Mouse (Mus musculus): Measurements from ENCODE around the gene Frem3. TPM values are rescaled to one million over a fixed set of nuclear protein-coding genes. Genes with fewer than 3 reads are reported as not detected.

The Frem3 gene
- polyA plus RNA-seq, 1 experiment from 2014 or later = 0.07 TPM

GRCm38 (mm10) chr8:80619787-80620186, 8.9 kb downstream of the Frem3 start:
- H3K36me3 ChIP-seq (ENCODE audit: control insufficient read depth, insufficient read depth) = no peaks in the 10 kb centered on the region
- H3K27ac ChIP-seq (ENCODE audit: low read depth, low read length) = no peak overlapping the region
- H3K4me2 ChIP-seq (replicated peaks; ENCODE audit: low read depth) = no peak overlapping the region
- 65% methylated on average over 3 of the region's 3 CpGs for WGBS
- no peak overlapping the region for H3K9ac ChIP-seq (ENCODE audit: low read depth, low read length)
- H3K9me3 ChIP-seq (ENCODE audit: control insufficient read depth) = no peaks in the 10 kb centered on the region
- ATAC-seq = no peak
- H3K27me3 ChIP-seq (replicated peaks; ENCODE audit: control insufficient read depth, insufficient read depth, low read length) = no peaks in the 10 kb centered on the region
- no peak for TF ChIP-seq CTCF (IDR thresholded peaks at IDR 0.05; ENCODE audit: low read depth)
- H3K4me3 ChIP-seq (ENCODE audit: low read depth, low read length) = no peak overlapping the region
- no peaks in the 10 kb centered on the region for H3K4me1 ChIP-seq (replicated peaks; ENCODE audit: control insufficient read depth, insufficient read depth, low read length)

GRCm38 (mm10) chr8:80647394-80647793, 36.5 kb downstream of the Frem3 start:
- Histone ChIP-seq H3K27ac (ENCODE audit: low read depth, low read length) (no peak overlapping the region), H3K27me3 (replicated peaks; ENCODE audit: control insufficient read depth, insufficient read depth, low read length) (no peaks in the 10 kb centered on the region), H3K4me1 (replicated peaks; ENCODE audit: control insufficient read depth, insufficient read depth, low read length) (no peaks in the 10 kb centered on the region), H3K36me3 (ENCODE audit: control insufficient read depth, insufficient read depth) (no peaks in the 10 kb centered on the region), H3K4me2 (replicated peaks; ENCODE audit: low read depth) (no peak overlapping the region), H3K9ac (ENCODE audit: low read depth, low read length) (no peak overlapping the region), H3K9me3 (ENCODE audit: control insufficient read depth) (no peaks in the 10 kb centered on the region), H3K4me3 (ENCODE audit: low read depth, low read length) (no peak overlapping the region)
- no peak for TF ChIP-seq CTCF (IDR thresholded peaks at IDR 0.05; ENCODE audit: low read depth)
- ATAC-seq = no peak
- 65% methylated on average over 6 of the region's 6 CpGs for WGBS

GRCm38 (mm10) chr8:80657639-80658038, 46.8 kb downstream of the Frem3 start:
- H3K9ac ChIP-seq (ENCODE audit: low read depth, low read length) = no peak overlapping the region
- H3K4me3 ChIP-seq (ENCODE audit: low read depth, low read length) = no peak overlapping the region
- no peak for TF ChIP-seq CTCF (IDR thresholded peaks at IDR 0.05; ENCODE audit: low read depth)
- H3K27me3 ChIP-seq (replicated peaks; ENCODE audit: control insufficient read depth, insufficient read depth, low read length) = no peaks in the 10 kb centered on the region
- 24% methylated on average over 4 of the region's 4 CpGs for WGBS
- H3K4me2 ChIP-seq (replicated peaks; ENCODE audit: low read depth) = no peak overlapping the region
- H3K27ac ChIP-seq (ENCODE audit: low read depth, low read length) = no peak overlapping the region
- H3K9me3 ChIP-seq (ENCODE audit: control insufficient read depth) = no peaks in the 10 kb centered on the region
- H3K4me1 ChIP-seq (replicated peaks; ENCODE audit: control insufficient read depth, insufficient read depth, low read length) = no peaks in the 10 kb centered on the region
- no peaks in the 10 kb centered on the region for H3K36me3 ChIP-seq (ENCODE audit: control insufficient read depth, insufficient read depth)
- no peak for ATAC-seq

GRCm38 (mm10) chr8:80661055-80661454, 50.2 kb downstream of the Frem3 start:
- no peak overlapping the region for H3K27ac ChIP-seq (ENCODE audit: low read depth, low read length)
- H3K36me3 ChIP-seq (ENCODE audit: control insufficient read depth, insufficient read depth) = no peaks in the 10 kb centered on the region
- no peak overlapping the region for H3K9ac ChIP-seq (ENCODE audit: low read depth, low read length)
- TF ChIP-seq CTCF (IDR thresholded peaks at IDR 0.05; ENCODE audit: low read depth) = no peak
- no peak overlapping the region for H3K4me3 ChIP-seq (ENCODE audit: low read depth, low read length)
- no peaks in the 10 kb centered on the region for H3K4me1 ChIP-seq (replicated peaks; ENCODE audit: control insufficient read depth, insufficient read depth, low read length)
- no peaks in the 10 kb centered on the region for H3K9me3 ChIP-seq (ENCODE audit: control insufficient read depth)
- H3K27me3 ChIP-seq (replicated peaks; ENCODE audit: control insufficient read depth, insufficient read depth, low read length) = no peaks in the 10 kb centered on the region
- ATAC-seq = no peak
- WGBS = 37% methylated on average over 4 of the region's 4 CpGs
- H3K4me2 ChIP-seq (replicated peaks; ENCODE audit: low read depth) = no peak overlapping the region

GRCm38 (mm10) chr8:80663476-80663875, 52.6 kb downstream of the Frem3 start:
- no peak overlapping the region for H3K4me2 ChIP-seq (replicated peaks; ENCODE audit: low read depth)
- no peak overlapping the region for H3K27ac ChIP-seq (ENCODE audit: low read depth, low read length)
- no peaks in the 10 kb centered on the region for H3K36me3 ChIP-seq (ENCODE audit: control insufficient read depth, insufficient read depth)
- no peak overlapping the region for H3K4me3 ChIP-seq (ENCODE audit: low read depth, low read length)
- H3K9ac ChIP-seq (ENCODE audit: low read depth, low read length) = no peak overlapping the region
- H3K27me3 ChIP-seq (replicated peaks; ENCODE audit: control insufficient read depth, insufficient read depth, low read length) = no peaks in the 10 kb centered on the region
- H3K4me1 ChIP-seq (replicated peaks; ENCODE audit: control insufficient read depth, insufficient read depth, low read length) = no peaks in the 10 kb centered on the region
- no peak for ATAC-seq
- 67% methylated on average over 3 of the region's 3 CpGs for WGBS
- no peaks in the 10 kb centered on the region for H3K9me3 ChIP-seq (ENCODE audit: control insufficient read depth)
- no peak for TF ChIP-seq CTCF (IDR thresholded peaks at IDR 0.05; ENCODE audit: low read depth)

GRCm38 (mm10) chr8:80669277-80669901, 58.5 kb downstream of the Frem3 start:
- no peak overlapping the region for H3K27ac ChIP-seq (ENCODE audit: low read depth, low read length)
- no peak overlapping the region for H3K4me3 ChIP-seq (ENCODE audit: low read depth, low read length)
- no peaks in the 10 kb centered on the region for H3K9me3 ChIP-seq (ENCODE audit: control insufficient read depth)
- no peaks in the 10 kb centered on the region for H3K27me3 ChIP-seq (replicated peaks; ENCODE audit: control insufficient read depth, insufficient read depth, low read length)
- no peak for ATAC-seq
- WGBS = 54% methylated on average over 17 of the region's 17 CpGs
- H3K36me3 ChIP-seq (ENCODE audit: control insufficient read depth, insufficient read depth) = no peaks in the 10 kb centered on the region
- no peak overlapping the region for H3K9ac ChIP-seq (ENCODE audit: low read depth, low read length)
- TF ChIP-seq CTCF (IDR thresholded peaks at IDR 0.05; ENCODE audit: low read depth) = no peak
- H3K4me1 ChIP-seq (replicated peaks; ENCODE audit: control insufficient read depth, insufficient read depth, low read length) = no peaks in the 10 kb centered on the region
- H3K4me2 ChIP-seq (replicated peaks; ENCODE audit: low read depth) = peak overlapping the region; percentile 38

GRCm38 (mm10) chr8:80682594-80682993, 71.7 kb downstream of the Frem3 start:
- Histone ChIP-seq H3K4me3 (ENCODE audit: low read depth, low read length) (no peak overlapping the region), H3K4me1 (replicated peaks; ENCODE audit: control insufficient read depth, insufficient read depth, low read length) (no peaks in the 10 kb centered on the region), H3K9ac (ENCODE audit: low read depth, low read length) (no peak overlapping the region), H3K36me3 (ENCODE audit: control insufficient read depth, insufficient read depth) (no peaks in the 10 kb centered on the region), H3K27ac (ENCODE audit: low read depth, low read length) (no peak overlapping the region), H3K27me3 (replicated peaks; ENCODE audit: control insufficient read depth, insufficient read depth, low read length) (no peaks in the 10 kb centered on the region), H3K4me2 (replicated peaks; ENCODE audit: low read depth) (no peak overlapping the region), H3K9me3 (ENCODE audit: control insufficient read depth) (no peaks in the 10 kb centered on the region)
- TF ChIP-seq CTCF (IDR thresholded peaks at IDR 0.05; ENCODE audit: low read depth) = no peak
- WGBS = 81% methylated on average over 5 of the region's 5 CpGs
- no peak for ATAC-seq
